Mouse (Mus musculus) right cerebral cortex, adult 18-20 months (tissue): Measurements from ENCODE around the gene Dstyk.
A peak's percentile ranks its signal among the peaks of the same experiment; 100 is the strongest.
"Not testable (repeated sequence)": the region's sequence is repeated elsewhere in the genome, so short reads cannot be mapped to it uniquely, and the experiment has no call there.

Experiments
- DNase-seq: peaks from one replicate; pipeline ENCODE4 v3.0.0; 2022; ENCODE audit warnings: mixed read lengths

Gene Dstyk

GRCm38 (mm10) chr1:132437389-132437788 lies 20.0 kb downstream of the Dstyk start:
- DNase-seq = no peak

GRCm38 (mm10) chr1:132440896-132441435 lies 23.6 kb downstream of the Dstyk start:
- DNase-seq = no peak

GRCm38 (mm10) chr1:132449742-132450141 lies 32.4 kb downstream of the Dstyk start:
- no peak for DNase-seq

GRCm38 (mm10) chr1:132464651-132465050 lies 47.3 kb downstream of the Dstyk start:
- no peak for DNase-seq

- no peak for DNase-seq
These were observed 51.6 kb downstream of the Dstyk start for GRCm38 (mm10) chr1:132468926-132469325.

- DNase-seq = no peak
These were observed 52.2 kb downstream of the Dstyk start for GRCm38 (mm10) chr1:132469519-132469918.

- not testable (repeated sequence) for DNase-seq
These were observed 52.7 kb downstream of the Dstyk start for GRCm38 (mm10) chr1:132470031-132470430.

- no peak for DNase-seq
These were observed 53.7 kb downstream of the Dstyk start for GRCm38 (mm10) chr1:132471032-132471431.

- DNase-seq = no peak
These were observed 54.1 kb downstream of the Dstyk start for GRCm38 (mm10) chr1:132471499-132471898.

GRCm38 (mm10) chr1:132472537-132472936 lies 55.2 kb downstream of the Dstyk start:
- no peak for DNase-seq

GRCm38 (mm10) chr1:132474496-132474895 lies 57.1 kb downstream of the Dstyk start:
- DNase-seq = no peak

- peak; percentile 10 for DNase-seq
These were observed 59.2 kb downstream of the Dstyk start for GRCm38 (mm10) chr1:132476575-132476927.

GRCm38 (mm10) chr1:132476928-132477691 lies 59.8 kb downstream of the Dstyk start, which contains the start of gene Rbbp5:
Rbbp5 (plus strand) TSS chr1:132477365.
- peak; percentile 76 for DNase-seq

GRCm38 (mm10) chr1:132479438-132479837 lies 62.1 kb downstream of the Dstyk start:
- no peak for DNase-seq

- no peak for DNase-seq
These were observed 64.3 kb downstream of the Dstyk start for GRCm38 (mm10) chr1:132481619-132482018.

GRCm38 (mm10) chr1:132483234-132483633 lies 65.9 kb downstream of the Dstyk start:
- DNase-seq = no peak

GRCm38 (mm10) chr1:132483759-132484158 lies 66.4 kb downstream of the Dstyk start:
- DNase-seq = no peak

GRCm38 (mm10) chr1:132500535-132500934 lies 83.2 kb downstream of the Dstyk start:
- DNase-seq = no peak

- no peak for DNase-seq
These were observed 87.8 kb downstream of the Dstyk start for GRCm38 (mm10) chr1:132505155-132505554.

- no peak for DNase-seq
These were observed 88.7 kb downstream of the Dstyk start, which contains the start of gene Tmem81 for GRCm38 (mm10) chr1:132506058-132506457. Tmem81 (plus strand) TSS chr1:132506230.

- no peak for DNase-seq
These were observed 89.3 kb downstream of the Dstyk start for GRCm38 (mm10) chr1:132506656-132507055.

- no peak for DNase-seq
These were observed 92.4 kb downstream of the Dstyk start for GRCm38 (mm10) chr1:132509771-132510170.

- peak; percentile 51 for DNase-seq
These were observed 94.2 kb downstream of the Dstyk start for GRCm38 (mm10) chr1:132511521-132511920.

GRCm38 (mm10) chr1:132512106-132512505 lies 94.8 kb downstream of the Dstyk start:
- DNase-seq = no peak

- DNase-seq = no peak
These were observed 98.0 kb downstream of the Dstyk start for GRCm38 (mm10) chr1:132515339-132515738.
